In genomic region chr9:58274101-58274604, GRCm38 (mm10) we compare ENCODE assay signal across 13 mouse cellular contexts. TPM values are rescaled to one million over a fixed set of nuclear protein-coding genes. Genes with fewer than 3 reads are reported as not detected.
DNase-seq lines count a peak whose midpoint lies in the region; ATAC-seq and TF ChIP-seq lines count a peak whose summit lies in the region.
"Had no signal": no experiment of that assay in that cellular context is flagged by ENCODE, and none has a peak within 500 bp of the region (broad histone marks: within the 10 kb centered on the region; RNA-seq: fewer than 3 reads in every experiment).

No protein-coding gene starts in this region.

- H3K9me3 ChIP-seq in kidney, embryonic 15.5 days (replicated peaks): no peaks in the 10 kb centered on the region
- H3K9me3 ChIP-seq in CH12.LX (replicated peaks; ENCODE audit: low read length): no peaks in the 10 kb centered on the region
- H3K9me3 ChIP-seq in embryonic facial prominence, embryonic 15.5 days (replicated peaks): no peaks in the 10 kb centered on the region

- TF ChIP-seq EP300 in CH12.LX (IDR thresholded peaks at IDR 0.05; ENCODE audit: low read length): no peak

- H3K9ac ChIP-seq in kidney, embryonic 15.5 days: no peak overlapping the region
- peak overlapping the region; percentile 32; the same call in 1 of the 2 replicates for H3K9ac ChIP-seq in CH12.LX (ENCODE audit: insufficient read depth, low read depth)
- H3K9ac ChIP-seq in embryonic facial prominence, embryonic 15.5 days: no peak overlapping the region

- no peaks in the 10 kb centered on the region for H3K36me3 ChIP-seq in kidney, embryonic 15.5 days
- H3K36me3 ChIP-seq in CH12.LX (replicated peaks in 1 of 2; ENCODE audit: control insufficient read depth in 1 of 2, insufficient read depth in 1 of 2, low read length in 1 of 2): no peaks in the 10 kb centered on the region
- no peaks in the 10 kb centered on the region for H3K36me3 ChIP-seq in embryonic facial prominence, embryonic 15.5 days

- no peak for TF ChIP-seq POLR2A in CH12.LX (IDR thresholded peaks at IDR 0.05; ENCODE audit: low read depth, low read length)

- TF ChIP-seq RAD21 in CH12.LX (IDR thresholded peaks at IDR 0.05; ENCODE audit: low read depth, low read length): no peak

- DNase-seq in kidney, adult 8-10 months: no peak
- DNase-seq in 416B (ENCODE audit: low read depth): peak; percentile 49
- DNase-seq in CH12.LX (ENCODE audit: extremely low read depth): no peak
- no peak for DNase-seq in cerebellum, postnatal 25 days
- DNase-seq in right cerebral cortex, adult 2 months (ENCODE audit: low spot score in 2 of 2): no peak
- DNase-seq: adrenal gland, postnatal 25 days; cerebellum, postnatal 14 days; gastrocnemius, postnatal 14 days; kidney, adult 18-20 months; retina, postnatal 1 day had no signal

- H3K27me3 ChIP-seq in kidney, embryonic 15.5 days: no peaks in the 10 kb centered on the region
- H3K27me3 ChIP-seq in CH12.LX (replicated peaks): no peaks in the 10 kb centered on the region
- H3K27me3 ChIP-seq in embryonic facial prominence, embryonic 15.5 days: no peaks in the 10 kb centered on the region

- in situ Hi-C loops in CH12.LX (cut with MboI; ENCODE audit: low pct_ligation_motif_present, low pct_unique_long_range_greater_than_20kb, low sequenced_read_pairs): loop anchor here (25.0 kb wide), 1 partner anchor 462 kb away; no protein-coding TSS in a partner anchor

- TF ChIP-seq CTCF in CH12.LX (conservative IDR thresholded peaks at IDR 0.05 in 1 of 2, IDR thresholded peaks at IDR 0.05 in 1 of 2; ENCODE audit: low read depth in 2 of 2, low read length in 2 of 2): no peak

- no peak overlapping the region for H3K4me2 ChIP-seq in kidney, embryonic 15.5 days
- H3K4me2 ChIP-seq in CH12.LX (ENCODE audit: insufficient read depth, low read depth, poor library complexity, severe bottlenecking): peak overlapping the region; percentile 49; the same call in 1 of the 2 replicates
- H3K4me2 ChIP-seq in embryonic facial prominence, embryonic 15.5 days (replicated peaks): no peak overlapping the region

- dilution Hi-C loops in CH12.LX (cut with MboI; ENCODE audit: extremely low pct_ligation_motif_present, extremely low pct_unique_long_range_greater_than_20kb, low sequenced_read_pairs): no loop called here

- H3K4me3 ChIP-seq in kidney, embryonic 15.5 days (replicated peaks): no peak overlapping the region
- H3K4me3 ChIP-seq in CH12.LX (replicated peaks in 1 of 3; ENCODE audit: low read depth in 2 of 3, low read length in 2 of 3, poor library complexity in 1 of 3): no peak overlapping the region
- no peak overlapping the region for H3K4me3 ChIP-seq in embryonic facial prominence, embryonic 15.5 days (replicated peaks)

- ATAC-seq in kidney, embryonic 15.5 days (replicated peaks; ENCODE audit: low FRiP score): no peak
- ATAC-seq in embryonic facial prominence, embryonic 15.5 days (ENCODE audit: insufficient number of reproducible peaks, low FRiP score, low TSS enrichment, low read depth): no peak
- no peak for ATAC-seq in CD4-positive, CD25-positive, alpha-beta regulatory T cell, adult 4 months

- peak overlapping the region; percentile 94 for H3K27ac ChIP-seq in kidney, embryonic 15.5 days
- peak overlapping the region; percentile 99 for H3K27ac ChIP-seq in CH12.LX (ENCODE audit: insufficient read depth, low read depth)
- H3K27ac ChIP-seq in embryonic facial prominence, embryonic 15.5 days (replicated peaks): peak overlapping the region; percentile 75; the same call in 1 of the 2 replicates

- WGBS in kidney, embryonic 15.5 days: 71% methylated on average over 7 of the region's 7 CpGs
- 69% methylated on average over 7 of the region's 7 CpGs for WGBS in embryonic facial prominence, embryonic 15.5 days

- peaks cover 43% of the 10 kb centered on the region for H3K4me1 ChIP-seq in kidney, embryonic 15.5 days
- peaks cover 26 to 87% of the 10 kb centered on the region in 2 experiments for H3K4me1 ChIP-seq in CH12.LX (ENCODE audit: control insufficient read depth in 1 of 2, insufficient read depth in 2 of 2)
- peaks cover 17% of the 10 kb centered on the region for H3K4me1 ChIP-seq in embryonic facial prominence, embryonic 15.5 days

- H3K79me2 ChIP-seq in CH12.LX (replicated peaks; ENCODE audit: control insufficient read depth, extremely low read depth, insufficient read depth, poor library complexity, severe bottlenecking): no peaks in the 10 kb centered on the region

TF ChIP-seq in CH12.LX, 34 proteins besides CTCF, POLR2A, EP300 and RAD21:
- TF ChIP-seq MAX (IDR thresholded peaks at IDR 0.05; ENCODE audit: low read length): no peak
- no peak for TF ChIP-seq POLR2AphosphoS2 (IDR thresholded peaks at IDR 0.05; ENCODE audit: low read depth, low read length)
- no peak for TF ChIP-seq HCFC1 (IDR thresholded peaks at IDR 0.05; ENCODE audit: low read depth, low read length)
- TF ChIP-seq NRF1 (IDR thresholded peaks at IDR 0.05; ENCODE audit: low read depth, low read length): no peak
- TF ChIP-seq SIN3A (IDR thresholded peaks at IDR 0.05; ENCODE audit: low read length): no peak
- TF ChIP-seq CHD2 (IDR thresholded peaks at IDR 0.05; ENCODE audit: low read length): no peak

RNA-seq across cellular contexts. Expression of gene Stoml1, which starts 21.2 kb away (rescaled TPM):
- 29.9 and 33.6 TPM in 2 replicates for polyA plus RNA-seq in kidney, embryonic 15.5 days (2015; fragmentation: Nextera tagmentation; extraction: Ambion mirVana)
- total RNA-seq in CH12.LX (2012; rRNA removed) (40.7 and 41.1 TPM in 2 replicates), CH12.LX (2014; rRNA removed) (35.3 and 35.4 TPM in 2 replicates)
- 34.0 and 35.4 TPM in 2 replicates for polyA plus RNA-seq in CH12.LX (2012; ENCODE audit: insufficient read length, low read depth)
- 35.9 and 42.8 TPM in 2 replicates for polyA plus RNA-seq in embryonic facial prominence, embryonic 15.5 days (2015; fragmentation: Nextera tagmentation; extraction: Ambion mirVana)
- 10 to 100 TPM; 26.0 to 83.0 TPM for polyA plus RNA-seq in CD4-positive, CD25-positive, alpha-beta regulatory T cell, adult 4 months (2017; shearing (Covaris generic))

RNA-seq across cellular contexts. Expression of gene Pml, which starts 24.6 kb away (rescaled TPM):
- polyA plus RNA-seq in kidney, embryonic 15.5 days (2015; fragmentation: Nextera tagmentation; extraction: Ambion mirVana): 21.0 and 24.7 TPM in 2 replicates
- total RNA-seq in CH12.LX (2012; rRNA removed) (21.2 and 26.6 TPM in 2 replicates), CH12.LX (2014; rRNA removed) (6.4 and 8.3 TPM in 2 replicates)
- 54.1 and 56.9 TPM in 2 replicates for polyA plus RNA-seq in CH12.LX (2012; ENCODE audit: insufficient read length, low read depth)
- 14.5 and 17.0 TPM in 2 replicates for polyA plus RNA-seq in embryonic facial prominence, embryonic 15.5 days (2015; fragmentation: Nextera tagmentation; extraction: Ambion mirVana)
- 10 to 100 TPM; 45.9 to 77.9 TPM for polyA plus RNA-seq in CD4-positive, CD25-positive, alpha-beta regulatory T cell, adult 4 months (2017; shearing (Covaris generic))

RNA-seq across cellular contexts. Expression of gene Loxl1, which starts 38.8 kb away (rescaled TPM):
- 33.2 and 39.7 TPM in 2 replicates for polyA plus RNA-seq in kidney, embryonic 15.5 days (2015; fragmentation: Nextera tagmentation; extraction: Ambion mirVana)
- total RNA-seq in CH12.LX (2012; rRNA removed) (not detected in 2 replicates), CH12.LX (2014; rRNA removed) (not detected in 2 replicates)
- not detected in 2 replicates for polyA plus RNA-seq in CH12.LX (2012; ENCODE audit: insufficient read length, low read depth)
- polyA plus RNA-seq in embryonic facial prominence, embryonic 15.5 days (2015; fragmentation: Nextera tagmentation; extraction: Ambion mirVana): 89.8 and 92.4 TPM in 2 replicates
- not detected for polyA plus RNA-seq in CD4-positive, CD25-positive, alpha-beta regulatory T cell, adult 4 months (2017; shearing (Covaris generic))

Comparison
In these comparisons a context has a peak if more than half of its experiments do, and no peak if none do; other contexts are left out.
1. RNA of gene Loxl1, which starts 38.8 kb away (polyA plus RNA-seq): 89.8 to 92.4 TPM in embryonic facial prominence, embryonic 15.5 days and 33.2 to 39.7 TPM in kidney, embryonic 15.5 days; not detected in CH12.LX and not detected in CD4-positive, CD25-positive, alpha-beta regulatory T cell, adult 4 months; every median in the first group is over 10 times any median in the second.
2. Peak in every context shown above with its lines, with median percentiles within 50 percentile points of each other: H3K27ac ChIP-seq.